Mouse (Mus musculus): ENCODE results near the gene Ttc9.

Gene Ttc9

GRCm38 (mm10) chr12:81630915-81631660 is at the start of gene Ttc9:
TSS of gene Ttc9 (plus strand) at chr12:81631249.
- DNase-seq (ENCODE audit: low spot score), result no peak

- DNase-seq (ENCODE audit: low spot score), result peak; percentile 94
Measured at GRCm38 (mm10) chr12:81594902-81595671, 36.0 kb upstream of the Ttc9 start, which contains the start of gene Med6. TSS of gene Med6 (minus strand) at chr12:81595008.

DNA sequence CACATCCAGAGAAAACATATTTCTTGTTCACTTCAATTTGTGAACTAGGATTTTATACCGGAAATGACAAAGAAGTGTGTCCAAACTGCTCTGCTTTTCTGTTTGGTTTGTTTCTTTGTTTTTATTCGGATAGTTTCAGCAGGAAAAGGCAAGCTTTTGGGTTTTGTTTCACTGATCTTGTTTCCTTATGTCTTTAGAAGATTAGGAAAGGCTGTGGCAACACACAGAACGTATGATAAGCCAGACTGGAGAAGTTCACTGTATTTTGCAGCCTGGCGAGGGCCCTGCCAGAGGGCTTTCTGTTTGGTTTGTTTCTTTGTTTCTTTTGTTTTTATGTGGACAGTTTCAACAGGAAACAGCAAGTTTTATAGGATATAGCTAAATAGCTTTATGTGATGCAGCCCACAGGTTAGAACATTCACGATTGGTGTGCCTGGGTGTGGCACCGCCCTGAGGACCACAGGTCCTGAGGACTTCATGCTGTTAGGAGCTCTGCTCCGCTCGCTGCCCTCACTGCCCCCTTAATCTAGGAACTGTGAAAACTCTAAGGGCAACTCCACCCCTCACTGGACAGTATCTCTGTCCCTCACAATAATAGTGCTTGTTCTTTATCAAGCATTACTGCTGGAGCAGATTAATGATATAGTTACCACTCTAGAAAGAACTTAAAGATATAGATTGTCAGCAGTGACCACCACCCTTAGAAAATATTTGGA is 34.3 kb upstream of the Ttc9 start:
- no peak for DNase-seq (ENCODE audit: low spot score)

DNA sequence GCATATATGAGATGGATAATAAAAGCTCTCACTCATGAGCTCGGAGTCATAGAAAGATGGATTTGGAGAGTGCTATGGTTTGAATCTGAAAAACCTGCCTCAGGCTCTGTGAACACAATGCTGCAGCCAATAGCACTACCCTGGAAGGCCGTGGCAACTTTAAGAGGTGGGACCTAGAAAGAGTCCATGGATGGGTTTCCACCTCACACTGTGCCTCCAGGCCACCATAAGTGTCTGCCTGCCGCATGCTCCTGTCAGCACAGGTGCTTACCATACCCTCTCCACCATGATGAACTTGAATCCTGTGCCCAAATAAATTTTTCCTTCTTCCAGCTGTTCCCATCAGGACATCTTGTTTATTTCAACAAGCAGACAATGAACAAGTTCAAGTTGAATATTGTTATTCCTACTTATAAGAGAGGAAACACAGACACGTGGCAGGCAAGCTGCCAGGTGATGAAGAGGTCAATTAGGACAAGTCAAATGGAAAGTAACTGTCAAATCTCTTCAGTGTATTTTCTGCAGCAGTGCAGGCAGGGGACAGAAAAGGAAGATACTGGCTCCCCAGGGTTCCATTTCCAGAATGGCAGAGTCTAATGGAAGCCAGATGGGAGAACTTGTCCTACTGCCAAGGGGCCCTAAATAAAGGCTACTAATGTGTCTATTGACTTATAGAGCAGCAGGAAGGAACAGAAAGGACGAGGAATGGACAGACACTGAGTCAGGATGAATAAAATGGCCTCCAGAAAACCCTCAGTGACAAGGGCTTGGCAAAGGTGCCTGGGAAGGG is 25.9 kb upstream of the Ttc9 start:
- DNase-seq (ENCODE audit: low spot score), result no peak

DNA sequence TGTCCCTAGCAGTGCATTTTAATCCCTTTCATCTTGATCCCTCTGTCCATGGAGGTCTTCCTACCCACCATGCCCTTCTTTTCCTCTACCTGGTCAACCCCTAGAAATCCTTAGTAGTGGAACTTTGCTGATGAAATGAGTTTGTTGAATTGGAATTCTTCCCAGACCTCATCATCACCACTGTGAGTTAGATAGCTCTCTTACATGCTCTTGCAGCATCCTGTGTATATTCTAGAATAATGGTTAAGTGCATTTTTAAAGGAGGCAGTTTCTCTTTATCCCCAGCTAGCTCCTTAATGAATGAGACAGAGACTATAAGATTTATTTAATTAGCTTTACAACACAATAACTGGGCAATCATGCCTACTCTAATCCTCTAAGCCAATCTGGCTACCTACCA is 21.6 kb upstream of the Ttc9 start:
- DNase-seq (ENCODE audit: low spot score), result no peak

DNA sequence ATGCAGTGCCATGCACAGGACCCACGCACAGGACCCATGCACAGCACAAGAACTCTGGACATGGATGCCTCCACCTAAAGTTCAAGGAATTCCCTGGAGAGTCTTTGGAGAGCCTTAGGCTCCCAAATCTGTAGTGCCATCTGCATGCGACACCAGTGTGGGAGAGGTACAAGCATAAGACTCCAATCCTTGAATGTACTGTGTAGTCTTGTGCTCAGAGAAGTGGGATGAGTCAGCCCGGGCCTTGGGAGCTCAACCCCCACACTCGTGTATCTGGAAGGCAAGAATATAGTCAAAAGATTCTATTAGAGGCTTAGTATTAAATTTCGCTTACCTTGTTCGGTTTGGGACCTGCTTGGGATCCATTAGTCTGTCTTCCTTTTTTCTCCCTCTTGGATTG is 15.2 kb upstream of the Ttc9 start:
- no peak for DNase-seq (ENCODE audit: low spot score)

GRCm38 (mm10) chr12:81616980-81617379 is 14.1 kb upstream of the Ttc9 start:
- no peak for DNase-seq (ENCODE audit: low spot score)

GRCm38 (mm10) chr12:81619302-81619701 is 11.7 kb upstream of the Ttc9 start:
- peak; percentile 53 for DNase-seq (ENCODE audit: low spot score)

DNA sequence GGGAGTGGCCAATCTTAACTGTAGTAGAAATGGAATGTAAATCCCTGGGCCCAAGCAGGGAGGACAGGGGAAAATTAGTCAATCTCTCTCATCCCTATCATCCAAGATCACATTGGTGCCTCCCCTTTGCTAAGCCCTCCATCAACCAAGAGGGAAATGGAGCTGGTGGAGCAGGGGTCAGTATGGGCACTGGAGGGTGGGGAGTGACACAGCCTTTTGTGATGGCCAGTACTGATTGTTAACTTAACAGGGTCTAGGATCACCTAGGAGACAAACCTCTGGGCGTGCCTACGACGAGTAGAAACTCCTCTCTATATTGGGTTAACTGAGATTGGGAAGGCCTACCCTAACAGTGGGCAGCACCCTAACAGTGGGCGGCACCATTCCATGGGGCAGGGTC is 7.7 kb upstream of the Ttc9 start:
- DNase-seq (ENCODE audit: low spot score), result no peak

GRCm38 (mm10) chr12:81626226-81626861 is 4.7 kb upstream of the Ttc9 start:
- no peak for DNase-seq (ENCODE audit: low spot score)

DNA sequence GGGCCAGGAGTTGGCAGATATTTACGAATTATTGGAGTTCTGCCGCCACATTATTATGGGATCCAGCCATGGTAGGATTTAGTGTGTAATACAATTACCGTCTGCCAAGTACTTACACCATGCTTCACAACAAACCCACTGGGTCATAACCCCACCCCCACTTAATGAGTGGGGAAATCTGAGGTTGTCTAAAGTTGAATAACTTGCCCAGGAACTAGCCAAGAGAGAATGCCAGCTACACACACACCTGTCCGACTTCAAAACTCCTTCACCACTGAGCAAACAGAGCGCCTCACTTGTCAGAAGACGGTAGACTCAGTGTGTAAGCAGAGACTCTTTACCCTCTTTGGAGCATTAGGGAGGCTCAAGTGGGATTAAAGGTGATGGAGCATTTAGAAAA is 3.6 kb upstream of the Ttc9 start:
- no peak for DNase-seq (ENCODE audit: low spot score)

GRCm38 (mm10) chr12:81628091-81628490 is 3.0 kb upstream of the Ttc9 start:
- DNase-seq (ENCODE audit: low spot score), result no peak

GRCm38 (mm10) chr12:81630520-81630914 is 532 bp upstream of the Ttc9 start:
- no peak for DNase-seq (ENCODE audit: low spot score)

- DNase-seq (ENCODE audit: low spot score), result no peak
Measured at GRCm38 (mm10) chr12:81631661-81632401, 782 bp downstream of the Ttc9 start.

- DNase-seq (ENCODE audit: low spot score), result no peak
Measured at GRCm38 (mm10) chr12:81633246-81633645, 2.2 kb downstream of the Ttc9 start.

DNA sequence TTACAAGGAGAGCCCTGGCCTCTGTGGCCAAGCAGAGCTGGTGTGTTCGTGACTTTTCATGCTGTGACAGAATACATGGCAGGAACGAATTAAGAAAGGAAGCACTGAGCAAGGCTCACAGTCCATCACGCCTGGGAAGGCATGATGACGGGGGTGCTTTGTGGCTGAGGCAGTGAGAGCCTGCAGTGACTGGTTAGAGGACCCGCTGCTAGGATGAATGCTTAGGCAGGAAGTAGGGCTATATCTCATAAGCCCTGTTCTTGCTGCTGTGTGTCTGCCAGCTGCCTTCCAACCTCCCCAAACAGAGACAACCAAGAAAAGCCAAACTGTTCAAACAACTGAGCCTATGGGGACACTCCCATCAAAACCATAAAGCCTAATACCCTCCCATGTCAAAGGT is 9.6 kb downstream of the Ttc9 start:
- DNase-seq (ENCODE audit: low spot score), result no peak

GRCm38 (mm10) chr12:81642361-81643082 is 11.5 kb downstream of the Ttc9 start:
- DNase-seq (ENCODE audit: low spot score), result no peak

DNA sequence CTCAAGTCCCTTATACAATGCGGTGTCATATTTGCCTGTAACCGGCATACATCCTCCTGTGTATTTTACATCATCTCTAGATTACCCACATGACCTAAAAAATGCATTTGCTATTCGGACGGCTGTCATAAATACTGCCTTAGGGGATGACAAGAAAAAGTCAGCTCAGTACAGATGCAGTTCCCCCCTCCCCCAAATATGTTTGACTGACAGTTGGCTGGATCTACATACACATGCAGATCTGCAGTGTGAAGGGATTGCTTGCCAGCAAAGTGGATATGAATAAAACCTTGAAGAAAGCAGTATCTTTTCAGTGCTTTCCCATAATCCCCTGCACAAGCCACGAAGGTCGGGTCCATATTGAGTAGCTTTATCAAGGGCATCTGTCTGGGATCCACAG is 15.8 kb downstream of the Ttc9 start:
- DNase-seq (ENCODE audit: low spot score), result no peak

- no peak for DNase-seq (ENCODE audit: low spot score)
Measured at GRCm38 (mm10) chr12:81653344-81653743, 22.3 kb downstream of the Ttc9 start.

GRCm38 (mm10) chr12:81657321-81657720 is 26.3 kb downstream of the Ttc9 start:
- DNase-seq (ENCODE audit: low spot score), result no peak
